Mouse (Mus musculus): ENCODE measurements at regions not wholly inside any gene's neighbourhood (a gene's known extent, or its start where the extent isn't known, plus 50 kb on each side); places are given as distances from the start of the nearest gene placed in this dataset.

GRCm38 (mm10) chr16:77237631-77238357 is 224.3 kb downstream of the Usp25 start:
- DNase-seq (ENCODE audit: low read depth), result no peak

- no peak for DNase-seq (ENCODE audit: low read depth)
These were observed 223.7 kb downstream of the Usp25 start for GRCm38 (mm10) chr16:77237272-77237603.

GRCm38 (mm10) chr16:77236509-77237271 is 223.2 kb downstream of the Usp25 start:
- DNase-seq (ENCODE audit: low read depth), result peak; percentile 8

GRCm38 (mm10) chr16:77236021-77236420 is 222.5 kb downstream of the Usp25 start:
- no peak for DNase-seq (ENCODE audit: low read depth)

GRCm38 (mm10) chr16:77235449-77235848 is 221.9 kb downstream of the Usp25 start:
- no peak for DNase-seq (ENCODE audit: low read depth)
